Mouse (Mus musculus) hindbrain, embryonic 14.5 days (tissue): ENCODE data around the gene B4galnt4. TPM values are rescaled to one million over a fixed set of nuclear protein-coding genes. Genes with fewer than 3 reads are reported as not detected.

Experiments used
- ATAC-seq: fragments of 200-750 bp; cut with Nextera tagmentation; 2 replicates; pipeline ENCODE4 v1.8.0; 2017; ENCODE audit warnings: moderate number of reproducible peaks, mild to moderate bottlenecking, moderate TSS enrichment, moderate library complexity; ENCODE audit not compliant: low FRiP score
- DNase-seq: peaks from one replicate; pipeline ENCODE4 v3.0.0-alpha.2; 2015; ENCODE audit warnings: low spot score
- H3K27ac ChIP-seq: fragments of 300-500 bp; sonication (generic); 2 replicates; pipeline ENCODE4 v1.5.1; 2014; ENCODE audit warnings: mild to moderate bottlenecking, moderate library complexity
- H3K27me3 ChIP-seq: fragments of 300-500 bp; sonication (generic); 2 replicates; pipeline ENCODE4 v1.6.1; 2014; ENCODE audit warnings: mild to moderate bottlenecking, low read length, mixed read lengths; ENCODE audit not compliant: control insufficient read depth, insufficient read depth
- H3K36me3 ChIP-seq: fragments of 300-500 bp; sonication (generic); replicated peaks from 2 replicates; pipeline ENCODE4 v1.6.1; 2014; ENCODE audit not compliant: control insufficient read depth, insufficient read depth
- H3K4me1 ChIP-seq: fragments of 300-500 bp; sonication (generic); replicated peaks from 2 replicates; pipeline ENCODE4 v1.6.1; 2014; ENCODE audit warnings: antibody characterized with exemption, low read length, mixed read lengths; ENCODE audit not compliant: control insufficient read depth, insufficient read depth
- H3K4me2 ChIP-seq: fragments of 300-500 bp; sonication (generic); replicated peaks from 2 replicates; pipeline ENCODE4 v1.6.1; 2014; ENCODE audit warnings: mild to moderate bottlenecking, moderate library complexity
- H3K4me3 ChIP-seq: fragments of 300-500 bp; sonication (generic); replicated peaks from 2 replicates; pipeline ENCODE4 v1.5.1; 2014; ENCODE audit warnings: mild to moderate bottlenecking, low read length
- H3K9ac ChIP-seq: fragments of 300-500 bp; sonication (generic); 2 replicates; pipeline ENCODE4 v1.6.1; 2014
- H3K9me3 ChIP-seq: fragments of 300-500 bp; sonication (generic); 2 replicates; pipeline ENCODE4 v1.6.1; 2016; ENCODE audit warnings: low read length; ENCODE audit not compliant: control insufficient read depth
- WGBS: fragments of 180-500 bp; shearing (Covaris S2); extraction: QIAGEN DNeasy Blood & Tissue Kit; methylation state at CpG from one replicate; pipeline ENCODE4 v1.1.7; 2014; 5-methylcytosine and 5-hydroxymethylcytosine counted together
- polyA plus RNA-seq: library from polyadenylated mRNA; unstranded; fragments of >200 nt; fragmentation: Nextera tagmentation; extraction: Ambion mirVana; gene quantifications from 2 replicates; pipeline ENCODE4 v1.2.1, GENCODE M21; 2014

The B4galnt4 gene
- polyA plus RNA-seq, 1 experiment from 2014 or later: 41.5 TPM

DNA sequence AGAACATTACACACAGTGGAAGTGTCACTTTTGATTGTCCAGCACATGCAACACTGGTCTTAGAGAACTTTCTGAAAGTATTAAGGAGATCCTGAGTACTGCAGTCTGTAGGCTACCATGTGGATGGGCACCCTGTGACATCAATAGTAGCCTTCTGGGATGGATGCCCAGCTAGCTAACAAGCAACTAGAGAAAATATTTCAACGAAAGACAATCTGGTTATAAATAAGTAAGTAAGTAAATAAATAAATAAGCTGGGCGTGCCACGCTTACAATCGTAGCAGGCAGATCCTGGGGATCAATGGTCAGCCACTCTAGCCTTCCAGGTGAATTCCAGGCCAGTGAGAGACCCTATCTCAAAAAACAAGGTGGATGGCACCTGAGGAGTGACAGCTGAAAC lies 8.9 kb upstream of the B4galnt4 start:
- 92% methylated on average over 4 of the region's 4 CpGs for WGBS
- Histone ChIP-seq H3K27me3 (no peaks in the 10 kb centered on the region), H3K4me1 (peaks cover 6% of the 10 kb centered on the region), H3K36me3 (no peaks in the 10 kb centered on the region), H3K27ac (no peak overlapping the region), H3K4me3 (no peak overlapping the region), H3K9ac (no peak overlapping the region), H3K9me3 (no peaks in the 10 kb centered on the region), H3K4me2 (no peak overlapping the region)
- DNase-seq (no peak), ATAC-seq (no peak)

DNA sequence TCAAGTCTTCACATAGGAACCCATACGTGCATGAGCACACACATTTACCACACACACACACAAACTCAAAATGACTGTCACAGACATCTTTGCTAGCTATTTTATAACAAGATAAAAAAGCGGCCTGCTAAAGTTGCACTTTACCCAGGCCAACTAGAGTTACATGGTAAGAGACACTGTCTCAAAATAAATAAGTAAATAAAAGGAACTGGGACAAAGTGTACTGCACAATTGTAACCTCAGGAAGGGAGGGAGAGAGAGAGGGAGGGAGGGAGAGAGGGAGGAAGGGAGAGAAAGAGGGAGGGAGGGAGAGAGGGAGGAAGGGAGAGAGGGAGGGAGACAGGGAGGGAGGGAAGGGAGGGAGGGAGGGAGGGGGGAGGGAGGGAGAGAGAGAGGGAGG lies 8.5 kb upstream of the B4galnt4 start:
- H3K4me2 ChIP-seq: no peak overlapping the region
- H3K27me3 ChIP-seq: no peaks in the 10 kb centered on the region
- no peak overlapping the region for H3K9ac ChIP-seq
- H3K9me3 ChIP-seq: no peaks in the 10 kb centered on the region
- DNase-seq (no peak), ATAC-seq (no peak)
- H3K36me3 ChIP-seq: no peaks in the 10 kb centered on the region
- no peak overlapping the region for H3K27ac ChIP-seq
- no peak overlapping the region for H3K4me3 ChIP-seq
- 92% methylated on average over 2 of the region's 2 CpGs for WGBS
- H3K4me1 ChIP-seq: peaks cover 2% of the 10 kb centered on the region

DNA sequence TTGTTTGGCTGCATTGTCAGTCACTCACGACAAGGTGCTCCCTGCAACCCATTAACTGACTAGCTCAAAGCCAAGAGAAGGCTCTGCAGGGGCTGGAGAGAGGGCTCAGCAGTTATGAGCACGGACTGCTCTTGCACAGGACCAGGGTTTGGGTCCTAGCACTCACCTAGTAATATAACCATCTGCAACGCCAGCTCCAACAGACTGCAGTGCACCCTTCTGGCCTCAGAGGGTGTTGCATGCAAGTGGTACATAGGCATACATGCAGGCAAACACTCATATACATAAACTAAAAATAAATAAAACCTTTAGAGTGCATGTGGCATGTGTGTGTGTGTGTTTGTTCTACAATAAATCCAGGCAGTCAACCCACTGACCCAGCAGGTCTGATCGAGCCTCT lies 5.1 kb upstream of the B4galnt4 start:
- Histone ChIP-seq H3K9me3 (no peaks in the 10 kb centered on the region), H3K36me3 (no peaks in the 10 kb centered on the region), H3K27ac (no peak overlapping the region), H3K4me2 (no peak overlapping the region), H3K4me1 (peaks cover 9% of the 10 kb centered on the region), H3K9ac (no peak overlapping the region), H3K27me3 (no peaks in the 10 kb centered on the region), H3K4me3 (no peak overlapping the region)
- DNase-seq (no peak), ATAC-seq (no peak)
- 83% methylated on average over 4 of the region's 4 CpGs for WGBS

DNA sequence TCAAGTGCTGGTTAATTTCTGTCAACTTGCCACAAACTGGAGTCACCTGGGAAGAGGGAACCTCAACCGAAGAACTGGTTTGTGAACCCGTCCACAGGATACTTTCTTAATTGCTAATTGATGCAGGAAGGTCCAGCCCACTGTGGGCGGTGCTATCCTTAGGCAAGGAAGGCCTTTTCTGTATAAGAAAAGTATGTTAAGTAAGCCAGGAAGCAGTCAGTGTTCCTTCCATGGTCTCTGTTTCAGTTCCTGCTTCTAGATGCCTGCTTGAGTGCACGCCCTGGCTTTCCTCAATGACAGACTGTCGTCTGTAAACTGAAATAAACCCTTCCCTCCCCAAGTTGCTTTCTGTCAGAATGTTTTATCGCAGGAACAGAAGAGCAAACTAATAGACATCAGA lies 3.9 kb upstream of the B4galnt4 start:
- no peak overlapping the region for H3K27ac ChIP-seq
- no peaks in the 10 kb centered on the region for H3K9me3 ChIP-seq
- no peak overlapping the region for H3K9ac ChIP-seq
- 89% methylated on average over 6 of the region's 6 CpGs for WGBS
- H3K36me3 ChIP-seq: no peaks in the 10 kb centered on the region
- H3K4me2 ChIP-seq: no peak overlapping the region
- DNase-seq (no peak), ATAC-seq (no peak)
- peaks cover 13% of the 10 kb centered on the region for H3K4me1 ChIP-seq
- H3K27me3 ChIP-seq: no peaks in the 10 kb centered on the region
- H3K4me3 ChIP-seq: no peak overlapping the region

DNA sequence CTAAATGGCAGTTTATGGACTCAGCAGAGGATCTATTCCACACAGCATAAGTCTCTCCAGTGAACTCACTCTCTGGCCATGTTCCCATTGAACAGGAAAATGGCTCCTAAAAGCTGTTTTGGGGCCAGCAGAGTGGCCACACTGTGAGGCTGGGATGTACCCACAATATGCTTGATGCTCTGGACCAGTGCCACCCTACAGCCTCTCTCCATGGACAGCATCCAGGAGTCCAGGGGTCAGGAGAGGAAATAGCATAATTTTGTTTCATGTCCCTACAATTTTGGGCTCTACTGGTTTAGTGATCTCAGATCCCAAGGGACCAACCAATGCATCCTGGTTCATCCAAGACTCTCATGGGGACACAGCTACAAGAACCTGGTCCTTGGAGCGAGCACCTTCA lies 3.4 kb upstream of the B4galnt4 start:
- no peak overlapping the region for H3K4me2 ChIP-seq
- no peak for ATAC-seq
- 96% methylated on average over 1 of the region's 1 CpGs for WGBS
- no peaks in the 10 kb centered on the region for H3K27me3 ChIP-seq
- H3K9ac ChIP-seq: no peak overlapping the region
- no peaks in the 10 kb centered on the region for H3K9me3 ChIP-seq
- H3K27ac ChIP-seq: no peak overlapping the region
- no peaks in the 10 kb centered on the region for H3K36me3 ChIP-seq
- DNase-seq: no peak
- H3K4me1 ChIP-seq: peaks cover 19% of the 10 kb centered on the region
- no peak overlapping the region for H3K4me3 ChIP-seq

DNA sequence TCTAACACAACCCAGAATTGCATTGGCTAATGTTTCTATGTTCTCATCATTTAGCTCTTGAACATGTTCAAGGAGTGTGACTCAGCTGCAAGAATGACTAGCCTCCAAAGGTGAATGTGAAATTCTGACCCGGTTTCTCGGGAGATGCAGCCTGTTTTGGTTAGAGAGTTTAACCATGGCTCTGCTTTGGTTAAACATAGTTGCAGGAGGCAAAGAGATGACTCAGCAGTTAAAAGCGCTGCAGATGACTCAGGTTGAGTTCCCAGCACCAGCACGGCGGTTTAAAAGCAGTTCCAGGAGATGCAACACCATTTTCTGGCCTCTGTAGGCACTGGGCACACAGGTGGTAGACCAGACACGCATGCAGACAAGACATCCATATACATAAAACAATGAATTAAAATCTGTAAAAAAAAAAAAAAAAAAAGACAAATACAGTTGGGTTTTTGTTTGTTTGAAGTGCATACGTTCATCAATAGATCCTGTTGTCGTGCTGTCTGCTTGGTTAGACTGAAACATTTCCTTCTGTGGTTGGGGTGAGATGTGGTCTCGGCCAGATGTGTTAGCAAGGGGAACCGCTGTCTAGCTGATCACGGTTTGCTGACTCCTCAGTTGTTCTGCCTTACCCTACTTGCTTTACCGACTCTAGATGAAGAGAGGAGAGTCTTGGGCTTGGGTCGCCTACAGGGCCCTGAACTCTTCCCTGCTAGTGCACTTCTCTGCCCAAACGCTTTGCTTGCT lies 2.1 kb upstream of the B4galnt4 start:
- DNase-seq: no peak
- Histone ChIP-seq H3K9me3 (no peaks in the 10 kb centered on the region), H3K4me2 (no peak overlapping the region), H3K36me3 (peaks cover 7% of the 10 kb centered on the region; the same call in 1 of the 2 replicates), H3K27ac (no peak overlapping the region), H3K4me3 (no peak overlapping the region), H3K9ac (no peak overlapping the region), H3K27me3 (no peaks in the 10 kb centered on the region), H3K4me1 (peaks cover 24% of the 10 kb centered on the region)
- 95% methylated on average over 14 of the region's 14 CpGs for WGBS
- ATAC-seq: no peak

DNA sequence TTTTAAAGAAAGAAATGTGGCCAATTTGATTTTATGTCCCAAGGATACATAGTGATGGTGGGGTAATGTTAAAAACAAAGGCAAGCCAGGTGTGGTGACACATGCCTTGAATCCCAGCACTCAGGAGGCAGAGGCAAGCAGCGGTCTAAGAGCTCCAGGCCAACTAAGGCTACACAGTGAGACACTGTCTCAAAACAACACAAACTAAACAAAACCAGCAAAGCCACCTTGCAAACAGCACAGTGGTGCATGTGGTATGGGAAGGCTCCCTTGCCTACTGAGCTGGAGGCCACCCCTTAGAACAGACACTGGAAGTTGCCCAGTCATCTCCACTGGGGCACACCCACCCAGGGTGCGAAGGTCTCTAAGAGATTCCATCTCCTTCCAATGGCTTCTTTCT lies 975 bp upstream of the B4galnt4 start:
- Histone ChIP-seq H3K9me3 (no peaks in the 10 kb centered on the region), H3K4me1 (peaks cover 24% of the 10 kb centered on the region), H3K36me3 (peaks cover 19% of the 10 kb centered on the region), H3K27me3 (no peaks in the 10 kb centered on the region), H3K4me3 (peak overlapping the region; percentile 80), H3K9ac (peak overlapping the region; percentile 97), H3K4me2 (peak overlapping the region; percentile 65), H3K27ac (peak overlapping the region; percentile 94)
- DNase-seq (no peak), ATAC-seq (0 out of 2 replicates have a peak, but pooled peaks have one; percentile 0)
- 57% methylated on average over 2 of the region's 2 CpGs for WGBS

DNA sequence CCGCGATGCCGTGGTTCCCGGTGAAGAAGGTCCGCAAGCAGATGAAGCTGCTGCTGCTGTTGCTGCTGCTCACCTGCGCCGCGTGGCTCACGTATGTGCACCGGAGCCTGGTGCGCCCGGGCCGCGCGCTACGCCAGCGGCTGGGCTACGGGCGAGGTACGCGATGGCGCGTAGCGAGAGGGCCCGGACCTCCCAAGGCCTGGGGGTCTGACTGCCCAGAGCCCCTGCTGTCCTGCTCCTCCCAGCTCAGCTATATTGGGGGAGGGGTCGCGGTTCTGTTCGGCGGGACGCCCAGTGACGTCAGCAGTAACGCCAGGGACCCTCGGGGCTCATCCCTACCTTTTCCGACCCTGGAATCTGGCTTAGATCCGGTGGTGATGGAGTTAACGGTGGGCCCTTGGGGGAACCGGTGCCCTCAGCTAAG lies 377 bp downstream of the B4galnt4 start:
- H3K9ac ChIP-seq: peak overlapping the region; percentile 97
- peaks cover 24% of the 10 kb centered on the region for H3K4me1 ChIP-seq
- H3K4me3 ChIP-seq: peak overlapping the region; percentile 80
- H3K4me2 ChIP-seq: peak overlapping the region; percentile 65
- DNase-seq: peak; percentile 56
- no peaks in the 10 kb centered on the region for H3K27me3 ChIP-seq
- ATAC-seq: peak; percentile 52
- H3K36me3 ChIP-seq: peaks cover 32% of the 10 kb centered on the region
- peak overlapping the region; percentile 94 for H3K27ac ChIP-seq
- no peaks in the 10 kb centered on the region for H3K9me3 ChIP-seq
- under 1% methylated on average over 37 of the region's 37 CpGs for WGBS

DNA sequence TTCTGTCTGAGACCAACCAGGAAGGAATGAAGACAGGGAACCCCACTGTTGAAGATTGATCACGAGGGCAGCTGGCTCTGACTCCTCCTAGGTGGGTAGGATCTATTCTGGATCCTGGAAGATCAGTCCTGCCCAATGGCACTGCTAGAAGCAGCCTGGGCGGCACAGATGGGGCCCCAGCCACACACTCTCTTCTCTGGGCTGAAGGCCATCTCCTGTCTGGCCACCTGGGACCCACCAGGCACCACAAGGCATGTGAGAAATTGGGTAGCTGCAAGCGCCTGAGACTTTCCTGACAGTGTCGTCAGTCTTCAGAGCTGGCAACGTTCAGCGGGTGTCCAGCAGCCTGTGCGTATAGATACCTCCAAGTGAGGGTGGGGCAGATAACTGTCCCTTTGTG lies 1.6 kb downstream of the B4galnt4 start:
- Histone ChIP-seq H3K4me2 (peak overlapping the region; percentile 65), H3K9me3 (no peaks in the 10 kb centered on the region), H3K4me1 (peaks cover 24% of the 10 kb centered on the region), H3K9ac (peak overlapping the region; percentile 97), H3K27me3 (no peaks in the 10 kb centered on the region), H3K4me3 (peak overlapping the region; percentile 80; the same call in 1 of the 2 replicates), H3K27ac (no peak overlapping the region), H3K36me3 (peaks cover 44% of the 10 kb centered on the region)
- no peak for DNase-seq
- 67% methylated on average over 7 of the region's 7 CpGs for WGBS
- ATAC-seq: no peak
